Mouse (Mus musculus) bone marrow macrophage, adult 2 months (primary cell): Measurements from ENCODE around the gene Ptgis.

Source experiments
- CTCF ChIP-seq: IDR thresholded peaks from 2 replicates; pipeline ENCODE4 v1.5.1; 2012; ENCODE audit warnings: low read depth, mild to moderate bottlenecking, low read length, moderate library complexity
- POLR2A ChIP-seq: IDR thresholded peaks from 2 replicates; pipeline ENCODE4 v1.6.1; 2012; ENCODE audit warnings: mild to moderate bottlenecking, low read depth, low read length, borderline replicate concordance

DNA sequence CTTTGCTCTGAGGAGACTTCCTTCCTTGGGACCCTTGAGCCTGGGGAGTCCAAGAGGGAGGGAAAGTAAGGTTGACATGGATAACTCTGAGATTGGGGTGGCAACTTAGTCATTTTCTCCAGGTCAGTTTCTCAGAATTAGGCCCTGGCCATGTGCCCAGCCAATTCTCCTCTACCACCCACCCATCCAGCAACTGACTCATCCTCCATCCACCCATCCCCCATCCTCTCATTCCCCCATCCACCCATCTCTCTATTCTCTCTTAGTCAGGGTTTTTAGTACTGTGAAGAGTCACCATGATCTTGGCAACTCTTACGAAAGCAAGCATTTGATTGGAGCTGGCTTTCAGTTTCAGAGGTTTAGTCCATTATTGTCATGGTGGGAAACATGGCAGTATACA is 28.3 kb upstream of the Ptgis start:
- no peak for TF ChIP-seq CTCF
- TF ChIP-seq POLR2A = no peak
